Mouse (Mus musculus): ENCODE measurements at regions not wholly inside any gene's neighbourhood (a gene's known extent, or its start where the extent isn't known, plus 50 kb on each side); places are given as distances from the start of the nearest gene placed in this dataset.

DNA sequence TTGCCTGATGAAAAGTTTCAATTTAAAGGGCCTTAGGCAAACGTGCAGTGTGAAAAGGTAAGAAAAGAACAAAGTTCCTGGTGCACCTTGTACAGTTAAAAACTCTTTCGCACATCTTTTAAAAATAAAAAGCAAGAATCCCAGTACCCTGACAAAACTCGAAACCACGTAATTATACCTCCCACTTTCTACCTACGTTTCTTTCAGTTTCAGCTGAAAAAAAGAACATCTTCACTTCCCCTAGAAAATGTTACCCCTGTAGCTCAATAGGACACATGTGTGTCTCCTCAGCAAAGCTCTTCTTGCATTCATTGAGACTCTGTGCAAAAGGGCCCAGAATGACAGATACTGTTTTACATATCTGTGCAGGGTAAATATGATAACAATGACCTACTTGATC is 113.2 kb downstream of the Spry2 start:
- no peak for DNase-seq (ENCODE audit: low spot score in 2 of 2)

DNA sequence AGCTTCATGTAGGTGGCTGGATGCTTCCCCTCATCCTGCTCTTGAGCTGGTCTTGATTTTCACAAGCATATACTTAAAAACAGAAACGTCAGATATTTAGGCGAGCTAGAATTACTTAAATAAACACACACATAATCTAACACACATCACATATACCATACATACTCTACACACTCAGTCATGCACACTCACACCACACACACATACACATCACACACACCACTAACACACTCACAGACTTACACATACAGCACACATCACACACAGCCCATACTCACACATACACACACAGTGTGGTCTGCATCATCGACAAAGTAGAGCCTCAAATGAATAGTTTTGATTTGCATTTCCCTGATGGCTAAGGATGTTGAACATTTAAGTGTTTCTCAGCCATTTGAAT is 116.9 kb downstream of the Spry2 start:
- DNase-seq (ENCODE audit: low spot score in 2 of 2): no peak

DNA sequence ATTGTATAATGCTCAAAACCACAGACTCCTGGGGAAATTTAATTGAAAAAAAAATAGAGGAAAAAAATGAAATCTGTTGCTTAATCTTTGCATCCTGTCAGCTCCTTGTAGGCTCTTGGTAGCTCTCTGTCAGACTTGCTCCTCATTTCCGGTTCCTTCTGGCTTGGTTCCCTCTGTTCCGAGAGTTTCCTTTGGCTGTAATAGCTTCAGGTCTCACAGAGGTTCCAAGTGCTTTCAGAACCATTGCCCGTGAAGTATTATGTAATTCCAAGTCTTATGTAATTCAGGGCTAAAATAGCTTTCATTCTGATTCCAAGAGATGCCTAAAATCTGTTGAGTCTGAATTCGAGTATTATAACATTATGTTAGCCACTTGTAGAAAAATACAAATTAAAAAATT is 117.3 kb downstream of the Spry2 start:
- DNase-seq (ENCODE audit: low spot score in 2 of 2): peak; percentile 38 to 78

DNA sequence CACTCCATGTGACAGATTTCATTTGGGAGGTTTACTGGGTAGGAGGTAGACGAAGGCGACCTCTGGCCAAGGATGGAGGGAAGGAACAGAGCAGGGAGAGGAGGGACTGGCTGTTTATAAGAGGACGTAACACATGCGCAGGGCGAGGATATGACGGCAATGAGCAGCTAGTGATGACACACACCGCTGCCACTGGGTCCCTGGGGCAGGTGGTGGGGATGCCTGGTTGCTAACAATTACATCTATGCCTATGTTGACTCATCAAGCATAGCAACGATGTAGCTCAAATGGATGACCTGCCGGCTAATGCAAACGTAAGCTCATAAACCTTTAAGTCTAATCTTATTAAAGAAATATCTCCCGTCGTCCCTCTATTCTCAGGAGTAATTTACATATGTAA is 122.9 kb downstream of the Spry2 start:
- no peak for DNase-seq (ENCODE audit: low spot score in 2 of 2)

DNA sequence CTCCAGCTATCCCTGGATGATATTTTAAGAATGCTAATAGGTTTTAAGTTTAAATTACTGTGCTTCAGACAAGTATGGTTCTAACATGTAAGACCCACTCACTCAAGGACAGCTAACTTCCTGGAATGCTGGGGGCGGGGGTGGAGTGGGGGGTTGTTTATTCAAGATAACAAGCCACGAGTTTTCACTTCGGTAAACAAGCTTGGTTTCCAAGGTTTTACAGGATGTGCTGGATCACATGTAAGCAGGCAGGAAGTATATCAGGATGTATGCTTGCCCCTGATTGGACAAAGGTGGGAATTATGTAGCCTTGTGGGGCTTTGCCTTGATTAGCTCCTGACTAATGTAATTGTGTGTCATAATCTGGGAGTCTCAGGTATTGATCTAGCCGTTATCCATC is 129.5 kb downstream of the Spry2 start:
- DNase-seq (ENCODE audit: low spot score in 2 of 2): no peak

DNA sequence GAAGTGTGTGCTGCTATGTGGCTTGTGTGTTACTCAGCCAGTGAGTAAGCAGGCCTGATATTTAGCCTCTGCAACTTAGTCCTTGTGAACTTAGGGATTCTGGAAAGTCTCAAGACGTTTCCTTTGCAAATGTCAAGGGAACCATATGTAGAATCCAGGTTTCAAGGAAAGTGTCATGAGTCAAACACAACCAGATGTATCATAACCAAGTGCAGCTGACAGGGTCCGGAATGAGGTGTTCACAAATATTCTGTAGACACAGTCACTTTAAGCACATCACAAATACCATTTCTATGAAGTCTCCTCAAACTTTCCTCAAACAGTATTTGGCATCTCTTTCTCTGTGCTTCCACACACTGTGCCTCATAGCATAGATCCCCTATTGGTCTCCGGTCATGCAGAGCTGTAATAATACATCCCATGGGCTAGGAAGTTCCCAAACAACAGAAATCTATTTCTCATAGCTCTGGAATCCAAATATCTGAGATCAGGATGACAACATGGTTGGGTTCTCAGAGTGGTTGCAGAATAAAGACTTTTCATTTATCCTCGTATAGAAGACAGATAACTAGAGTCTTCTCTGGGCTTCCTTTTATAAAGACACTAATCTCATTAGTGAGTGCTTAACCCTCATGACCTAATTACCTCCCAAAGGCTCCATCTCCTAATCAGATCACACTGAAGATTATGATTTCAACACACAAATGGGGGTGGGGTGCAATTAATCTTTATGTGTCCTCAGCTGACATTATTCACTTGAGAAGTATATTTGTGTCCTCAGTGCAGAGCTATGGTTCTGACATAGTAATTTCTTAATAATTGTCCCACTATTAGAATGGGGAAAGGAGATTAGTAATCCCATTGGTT is 143.9 kb downstream of the Spry2 start:
- DNase-seq (ENCODE audit: low spot score in 2 of 2): no peak

DNA sequence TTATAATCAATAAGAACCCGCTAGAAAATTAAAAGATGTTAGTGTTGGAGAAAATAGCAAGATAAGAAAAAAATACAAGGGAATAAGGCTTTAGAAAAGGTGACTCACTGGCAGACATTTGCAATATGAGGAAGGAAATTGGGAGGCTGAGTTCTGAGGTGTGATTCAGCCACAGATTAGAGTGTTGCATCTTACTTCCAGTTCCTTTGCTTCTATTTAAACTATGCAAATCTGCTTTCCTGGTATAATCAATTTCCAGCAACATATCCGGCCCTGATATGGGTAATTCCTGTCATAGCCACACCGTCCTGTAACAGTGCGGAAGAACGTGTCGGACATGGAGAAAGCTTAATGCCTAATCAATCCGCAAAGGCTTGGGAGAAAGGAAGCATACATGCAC is 144.9 kb downstream of the Spry2 start:
- DNase-seq (ENCODE audit: low spot score in 2 of 2): no peak

DNA sequence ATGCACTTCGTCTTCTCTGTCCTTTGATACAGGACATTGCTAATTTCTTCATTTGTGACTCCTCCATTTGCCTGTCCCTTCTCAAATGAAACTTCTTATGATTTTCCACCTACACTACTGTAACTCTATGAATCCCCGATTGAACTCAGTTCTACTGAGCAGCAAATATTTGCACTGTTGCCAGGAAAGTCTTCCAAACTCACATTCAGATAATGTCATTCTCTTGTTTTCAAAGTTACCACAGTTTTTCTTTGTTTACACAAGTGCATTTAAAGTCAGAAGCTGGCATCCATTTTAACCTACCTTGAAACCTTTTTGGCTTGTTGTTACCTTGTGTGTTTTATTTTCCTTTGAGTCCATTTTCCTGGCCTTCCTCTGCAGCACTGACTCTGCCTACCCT is 152.0 kb downstream of the Spry2 start:
- no peak for DNase-seq (ENCODE audit: low spot score in 2 of 2)

DNA sequence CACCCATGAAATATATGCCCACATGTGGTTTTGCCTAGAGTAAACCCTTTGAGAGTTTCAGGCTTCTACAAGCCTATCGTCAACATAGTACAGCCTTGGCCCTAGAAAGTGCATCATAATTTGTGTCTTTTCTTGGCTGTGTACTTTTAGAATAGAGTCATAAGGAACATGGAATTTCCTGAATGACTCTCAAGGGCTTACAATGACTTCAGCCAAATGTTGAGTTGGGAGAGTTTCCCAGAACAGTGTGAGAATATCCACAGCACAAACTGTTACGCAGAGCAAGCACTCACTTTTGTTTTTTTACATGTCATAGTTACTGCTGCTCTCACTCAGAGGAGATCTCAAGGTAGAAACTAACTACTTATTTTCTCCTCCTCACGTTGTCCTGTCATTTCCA is 152.5 kb downstream of the Spry2 start:
- peak in 1 of 2 experiments; percentile 32 for DNase-seq (ENCODE audit: low spot score in 2 of 2)

DNA sequence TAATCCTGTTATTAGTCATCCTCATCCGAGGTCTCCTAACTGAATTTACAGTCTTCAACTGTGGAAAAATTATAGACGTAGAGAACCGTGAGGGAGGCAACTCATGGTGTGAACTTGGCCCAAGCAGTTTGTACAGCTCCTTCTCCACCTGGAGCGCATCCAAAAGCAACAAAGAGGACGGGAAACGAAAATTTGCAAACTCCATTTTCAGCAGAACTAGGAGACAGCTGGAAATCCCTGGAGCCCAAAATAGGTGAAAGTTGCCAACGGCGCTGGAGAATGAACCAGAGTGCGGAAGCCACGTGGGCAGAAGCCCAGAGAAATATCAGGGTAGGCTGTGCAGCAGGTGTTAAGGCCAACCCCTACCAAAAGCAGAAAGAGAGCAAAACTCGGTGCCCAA is 155.7 kb downstream of the Spry2 start:
- peak in 1 of 2 experiments; percentile 59 for DNase-seq (ENCODE audit: low spot score in 2 of 2)

DNA sequence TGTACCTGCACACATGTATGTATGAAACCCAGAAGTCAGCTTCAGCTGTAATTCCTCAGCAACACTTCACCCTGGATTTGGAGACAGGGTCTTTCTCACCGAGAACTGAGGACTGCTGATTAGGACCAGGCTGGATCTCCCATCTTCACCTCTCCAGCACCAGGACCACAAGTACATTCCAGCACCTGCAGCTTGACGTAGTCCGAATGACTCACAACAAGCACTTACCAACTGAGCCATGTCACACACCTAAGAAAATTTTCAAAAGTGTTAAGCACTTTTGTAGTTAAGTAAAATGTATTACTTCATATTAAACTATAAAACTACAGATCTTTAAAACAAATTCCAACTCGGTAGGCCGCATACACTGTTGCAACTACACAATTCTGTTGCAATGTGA is 158.1 kb downstream of the Spry2 start:
- DNase-seq (ENCODE audit: low spot score in 2 of 2): no peak

DNA sequence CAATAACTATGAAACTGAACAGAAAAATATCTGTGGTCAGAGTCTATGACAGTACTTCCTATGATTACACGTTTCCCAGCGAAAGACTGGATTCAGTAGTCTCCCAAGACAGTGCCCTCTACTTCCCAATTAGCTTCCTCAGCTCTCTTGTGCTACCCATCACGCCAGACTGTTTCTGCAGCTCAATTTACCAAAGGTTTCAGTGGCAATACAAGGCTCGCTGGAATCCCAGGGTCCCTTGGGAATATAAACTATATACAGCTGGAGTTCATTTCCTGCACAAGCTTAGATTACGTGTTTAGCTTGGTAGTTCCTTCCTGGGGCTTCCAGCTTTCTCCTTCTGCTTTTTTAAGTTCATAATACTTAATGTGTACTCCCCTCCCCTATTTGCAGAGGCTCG is 160.3 kb downstream of the Spry2 start:
- DNase-seq (ENCODE audit: low spot score in 2 of 2): no peak

DNA sequence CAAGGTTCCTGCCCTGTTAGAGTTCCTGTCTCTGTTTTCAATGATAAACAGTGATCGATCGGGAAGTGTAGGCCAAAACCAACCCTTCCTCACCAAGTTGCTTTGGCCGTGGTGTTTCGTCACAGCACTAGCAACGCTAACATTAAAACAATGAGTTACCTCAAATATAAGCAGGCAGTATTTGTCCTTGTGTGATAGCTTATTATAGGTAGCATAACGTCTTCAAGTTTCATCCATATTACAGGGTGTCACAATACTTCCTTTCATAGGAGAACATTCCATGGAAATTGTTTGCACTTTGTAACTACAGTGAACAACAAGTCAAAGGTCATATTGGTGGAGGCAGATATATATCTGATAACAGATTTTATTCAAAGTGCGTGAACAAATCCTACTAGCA is 162.3 kb downstream of the Spry2 start:
- no peak for DNase-seq (ENCODE audit: low spot score in 2 of 2)

DNA sequence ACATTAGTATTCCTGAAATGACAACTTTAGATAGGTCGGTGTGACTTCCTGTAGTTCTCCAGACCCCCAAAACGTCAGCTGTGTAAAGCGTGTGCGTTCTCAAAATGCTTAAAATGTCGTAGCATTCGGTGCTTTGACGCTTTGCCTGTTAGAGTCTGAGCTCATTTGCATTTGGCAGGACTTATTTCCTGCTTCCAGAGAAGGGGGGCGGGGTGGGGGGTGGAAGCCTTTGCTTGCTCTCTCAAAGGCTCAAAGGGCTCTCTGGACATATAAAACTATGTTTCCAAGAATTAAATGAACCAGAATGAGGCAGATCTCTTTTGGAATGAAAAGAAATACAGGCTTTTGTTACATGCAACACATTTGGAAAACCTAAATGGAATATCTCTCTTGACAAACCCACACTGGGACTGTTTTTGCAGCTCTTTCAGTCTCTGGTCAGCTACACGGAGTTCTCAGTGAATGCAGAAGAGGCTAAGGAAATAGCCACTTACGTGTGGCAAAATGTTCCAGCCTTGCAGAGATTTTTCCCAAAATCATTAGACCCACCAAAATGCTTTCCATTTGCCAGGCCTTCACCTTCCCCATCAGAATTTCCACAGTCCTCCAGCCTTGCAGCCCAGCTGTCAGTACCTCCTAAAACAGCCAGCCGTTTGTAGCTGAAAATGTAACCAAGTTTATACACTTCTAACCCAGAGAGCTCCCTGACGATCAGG is 163.4 kb downstream of the Spry2 start:
- DNase-seq (ENCODE audit: low spot score in 2 of 2): peak in 1 of 2 experiments; percentile 63

DNA sequence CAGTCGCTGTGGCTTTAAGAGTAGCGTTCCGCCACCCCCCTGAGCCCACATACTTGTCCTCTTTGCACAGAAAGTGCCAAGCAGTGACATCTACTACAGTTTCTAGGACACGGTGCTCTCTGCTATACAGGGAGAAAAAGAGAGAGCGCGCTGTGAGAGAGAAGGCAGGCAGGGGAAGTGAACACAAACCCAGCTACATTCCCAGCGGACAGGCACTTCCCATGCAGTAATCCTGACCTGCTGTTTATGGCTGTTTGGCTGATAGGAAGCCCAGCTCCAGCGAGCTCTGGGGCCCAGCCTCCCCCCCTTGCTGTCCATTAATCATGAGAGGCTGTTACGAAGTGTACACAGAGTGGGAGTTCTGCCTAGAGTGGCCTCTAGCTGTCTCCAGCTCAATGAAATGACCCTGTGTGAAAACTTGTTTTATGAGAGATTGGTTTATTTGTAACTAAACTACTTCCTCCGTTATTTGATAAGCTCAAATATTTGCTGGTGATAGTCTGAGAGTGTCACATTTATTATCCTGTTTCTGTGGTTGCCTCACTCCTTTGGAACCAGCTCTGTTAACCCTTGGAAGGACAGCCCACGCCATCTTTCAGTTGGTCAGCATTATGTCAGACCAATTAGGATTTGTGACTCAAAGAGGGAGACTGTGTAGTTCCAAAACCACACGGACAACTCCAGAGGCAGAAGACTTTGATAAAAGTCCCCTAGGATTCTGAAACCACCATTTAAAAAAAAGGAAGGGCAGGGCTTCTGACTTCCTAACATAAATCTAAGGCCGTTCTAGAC is 164.2 kb downstream of the Spry2 start:
- DNase-seq (ENCODE audit: low spot score in 2 of 2): peak; percentile 67 to 85

DNA sequence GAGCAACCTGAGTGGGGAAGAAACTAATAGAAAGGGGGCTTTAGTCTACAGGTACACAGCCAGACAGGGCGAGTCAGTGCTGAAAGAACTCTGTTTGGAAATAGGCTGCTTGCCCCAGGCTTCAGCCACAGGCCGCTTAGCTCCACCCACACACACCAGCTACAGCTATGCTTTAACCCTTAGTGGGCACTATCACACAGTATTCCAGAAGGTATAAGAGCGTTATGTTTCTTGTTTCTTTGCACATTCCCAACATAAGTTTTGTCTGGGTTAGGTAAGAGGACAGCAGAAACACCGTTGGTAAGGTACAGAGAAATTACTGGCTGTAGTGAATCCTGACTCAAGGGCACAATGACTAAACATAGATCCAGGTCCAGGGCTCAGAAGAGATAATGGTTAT is 165.8 kb downstream of the Spry2 start:
- no peak for DNase-seq (ENCODE audit: low spot score in 2 of 2)

DNA sequence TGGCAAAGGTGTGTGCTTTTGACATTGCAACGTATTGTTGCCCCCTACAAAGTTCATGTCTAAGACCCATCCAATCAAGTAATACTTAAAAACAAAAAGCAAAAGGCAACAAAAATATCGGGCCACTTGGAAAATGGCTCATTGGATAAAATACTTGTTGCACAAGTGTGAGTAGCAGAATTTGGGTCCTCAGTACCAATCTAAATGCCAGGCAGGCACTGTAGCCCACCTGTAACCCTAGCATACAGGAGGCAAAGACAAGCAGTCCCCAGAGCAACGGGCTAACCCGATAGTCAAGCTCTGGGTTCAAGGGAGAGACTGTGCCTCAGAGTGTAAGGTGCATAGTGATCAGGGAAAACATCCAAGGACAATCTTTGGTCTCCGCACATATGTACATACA is 167.8 kb downstream of the Spry2 start:
- no peak for DNase-seq (ENCODE audit: low spot score in 2 of 2)

DNA sequence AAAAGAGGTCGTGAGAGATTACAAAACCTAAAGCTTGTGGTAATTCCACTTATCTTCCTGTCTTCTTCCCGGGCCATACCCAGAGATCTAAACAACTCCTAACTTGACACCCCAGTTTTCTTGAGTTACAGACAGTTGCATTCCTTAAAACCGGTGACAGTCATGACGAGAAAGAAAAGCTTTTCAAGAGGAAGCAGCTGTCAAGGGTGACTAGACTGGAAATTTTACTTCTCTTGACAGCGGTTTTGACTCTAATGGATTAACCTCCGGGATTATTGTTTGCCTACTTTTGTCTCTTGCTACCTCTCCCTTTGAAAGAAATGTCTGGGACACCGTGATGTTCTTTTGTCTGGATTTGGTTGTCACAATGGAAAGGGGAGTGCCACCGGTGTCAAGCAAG is 170.9 kb downstream of the Spry2 start:
- DNase-seq (ENCODE audit: low spot score in 2 of 2): no peak

DNA sequence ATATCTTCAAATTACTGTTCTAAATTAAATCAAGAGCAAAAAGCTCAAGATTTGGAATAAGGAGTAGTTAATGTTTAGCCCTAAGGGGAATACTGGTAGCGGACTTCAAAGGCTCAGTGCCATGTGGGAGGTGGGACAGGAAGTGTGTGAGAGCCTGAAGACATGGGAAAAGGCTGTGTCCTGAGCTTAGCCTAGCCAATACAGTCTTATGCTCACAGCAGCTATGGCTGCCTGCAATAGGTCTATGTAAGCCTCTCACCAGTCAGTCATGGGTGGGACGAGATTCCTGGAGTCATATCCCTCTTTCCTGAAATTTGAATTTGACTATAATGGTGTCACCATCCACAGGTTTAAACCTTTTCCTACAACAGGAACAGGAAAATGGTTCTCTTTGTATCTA is 173.7 kb downstream of the Spry2 start:
- DNase-seq (ENCODE audit: low spot score in 2 of 2): no peak

DNA sequence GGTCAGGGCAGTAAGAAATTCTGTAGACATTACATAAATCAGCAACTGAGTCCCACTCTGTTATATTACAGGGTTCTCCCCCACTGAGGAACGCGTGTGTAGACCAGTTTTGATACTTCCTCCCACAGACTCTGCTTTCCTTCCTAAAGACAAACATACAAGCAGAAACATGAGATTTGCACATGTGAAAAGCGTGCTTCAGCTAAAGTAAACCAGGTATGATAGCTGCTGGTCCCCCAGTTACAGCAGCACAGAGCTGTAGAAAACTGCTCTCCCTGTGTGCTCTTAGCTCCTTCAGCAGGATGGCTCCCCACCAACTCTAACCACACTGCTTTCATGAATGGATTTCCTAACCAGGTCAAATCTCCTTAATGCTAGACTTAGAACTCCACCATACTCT is 175.0 kb downstream of the Spry2 start:
- no peak for DNase-seq (ENCODE audit: low spot score in 2 of 2)

DNA sequence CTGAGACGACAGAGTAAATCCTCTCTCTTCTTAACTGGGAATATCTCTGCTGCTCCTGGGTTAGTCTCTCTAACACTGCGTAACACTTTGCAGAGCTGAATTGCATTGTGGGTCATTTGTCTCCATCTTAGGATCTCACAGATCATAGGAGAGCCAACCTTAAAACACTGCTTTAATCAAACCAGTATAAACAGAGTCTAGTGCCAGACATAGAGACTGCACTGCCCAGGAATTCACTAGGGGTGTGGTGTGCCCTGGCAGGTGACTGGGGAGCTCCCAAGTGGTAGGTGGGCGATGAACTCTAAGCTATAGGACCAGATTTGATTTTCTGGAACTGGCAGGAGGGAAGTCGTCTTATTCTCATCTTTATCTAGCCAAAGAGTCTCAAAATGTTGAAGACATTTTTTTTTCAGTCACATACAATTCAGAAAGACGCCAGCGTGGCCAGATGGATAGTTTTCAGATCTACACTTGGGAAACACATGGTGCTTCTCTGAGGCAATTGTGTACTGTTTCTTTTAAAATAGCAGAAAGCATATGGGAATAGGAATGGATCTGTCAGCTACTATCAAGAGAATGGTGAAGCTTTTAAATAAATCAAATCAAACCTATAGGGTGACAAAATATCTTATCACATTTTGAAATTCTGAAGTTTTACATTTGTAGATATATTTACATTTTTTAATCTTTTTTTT is 175.7 kb downstream of the Spry2 start:
- DNase-seq (ENCODE audit: low spot score in 2 of 2): peak in 1 of 2 experiments; percentile 77
